Mouse (Mus musculus) thymus, postnatal 14 days (tissue): ENCODE measurements around the gene Hey2.
A peak's percentile ranks its signal among the peaks of the same experiment; 100 is the strongest.

Experiments
- DNase-seq: peaks from one replicate; pipeline ENCODE4 v3.0.0; 2021

Hey2 gene

GRCm38 (mm10) chr10:30842643-30843437 lies at the start of gene Hey2:
TSS of gene Hey2 (minus strand) at chr10:30842801.
- peak; percentile 95 for DNase-seq

- DNase-seq: no peak
Measured at GRCm38 (mm10) chr10:30883085-30883760, 40.6 kb upstream of the Hey2 start.

GRCm38 (mm10) chr10:30881109-30881508 lies 38.5 kb upstream of the Hey2 start:
- no peak for DNase-seq

DNA sequence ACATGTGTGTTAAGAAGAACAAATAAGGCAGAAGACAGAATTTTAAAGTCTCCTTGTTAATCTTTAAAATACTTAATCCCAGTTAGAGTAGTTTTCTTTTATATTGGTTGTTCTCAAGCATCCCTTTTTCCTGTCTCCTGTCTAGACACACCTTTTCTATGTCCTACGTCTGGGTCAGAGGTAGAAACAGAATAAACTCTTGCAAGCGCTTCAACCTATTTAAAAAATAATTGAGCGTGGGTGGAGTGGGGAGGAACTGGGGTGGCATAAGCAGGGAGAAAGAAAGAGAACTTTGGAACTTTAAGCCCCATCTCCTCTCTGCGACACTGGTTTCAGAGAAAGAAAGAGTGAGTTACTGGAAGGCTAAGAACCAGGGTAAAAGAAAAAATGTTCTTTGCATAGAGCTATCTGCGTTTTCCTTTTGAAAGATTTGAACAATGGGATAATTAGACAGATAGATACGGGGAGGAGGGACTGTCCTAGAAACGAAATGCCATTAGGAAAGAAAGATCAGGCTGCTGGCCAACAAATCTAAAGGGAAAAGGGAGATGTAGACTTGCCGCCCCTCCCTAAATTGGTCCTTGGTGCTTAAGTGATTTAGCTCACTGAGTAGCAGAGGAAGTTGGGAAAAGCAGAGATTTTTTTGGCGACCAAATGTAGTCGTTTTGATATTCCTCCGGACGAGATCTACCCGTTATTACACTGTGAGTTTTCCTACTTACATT lies 2.7 kb upstream of the Hey2 start:
- DNase-seq: no peak

DNA sequence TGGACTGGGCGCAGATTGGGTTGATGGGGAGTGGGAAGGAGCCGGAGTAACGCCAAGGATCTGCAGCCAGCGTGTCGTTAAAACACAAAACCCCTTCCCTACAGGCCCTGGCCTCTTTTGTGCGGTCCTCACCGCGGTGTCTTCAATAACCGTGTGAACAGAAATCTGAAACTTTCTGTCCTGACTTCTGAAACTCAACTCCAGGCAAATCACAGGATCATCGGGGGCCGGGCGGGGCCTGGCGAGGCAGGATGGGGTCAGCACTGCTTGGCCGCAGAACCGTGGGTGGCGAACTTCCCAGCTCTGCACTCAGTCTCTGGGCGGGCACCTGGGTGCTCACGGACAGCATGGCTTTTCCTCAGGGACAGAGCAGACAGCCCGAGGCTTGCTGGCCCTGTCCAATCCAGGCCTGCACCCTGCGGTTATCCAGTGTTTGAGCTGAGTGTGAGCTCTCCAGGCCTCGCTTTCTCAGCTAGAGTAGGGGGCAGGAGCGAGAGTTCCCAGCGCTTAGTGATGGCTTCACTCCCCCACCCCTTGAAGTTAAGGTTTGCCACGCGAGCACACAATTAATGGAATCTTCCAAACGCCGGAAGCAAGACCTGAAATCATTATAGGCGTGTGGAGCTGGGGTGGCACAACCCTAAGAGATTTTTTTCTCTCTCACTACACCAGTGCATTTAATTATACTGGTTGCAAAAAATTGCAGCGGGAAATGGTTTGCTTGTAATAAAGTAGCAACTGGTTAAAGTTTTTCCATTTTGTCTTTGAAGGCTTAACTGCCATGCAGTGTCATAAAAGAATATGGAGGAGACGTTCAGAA lies 1.8 kb upstream of the Hey2 start:
- DNase-seq: peak; percentile 6

GRCm38 (mm10) chr10:30843438-30844190 lies 1.0 kb upstream of the Hey2 start:
- DNase-seq: peak; percentile 6

- DNase-seq: no peak
Measured at GRCm38 (mm10) chr10:30842228-30842627, 373 bp downstream of the Hey2 start.

GRCm38 (mm10) chr10:30840824-30841223 lies 1.8 kb downstream of the Hey2 start:
- no peak for DNase-seq

DNA sequence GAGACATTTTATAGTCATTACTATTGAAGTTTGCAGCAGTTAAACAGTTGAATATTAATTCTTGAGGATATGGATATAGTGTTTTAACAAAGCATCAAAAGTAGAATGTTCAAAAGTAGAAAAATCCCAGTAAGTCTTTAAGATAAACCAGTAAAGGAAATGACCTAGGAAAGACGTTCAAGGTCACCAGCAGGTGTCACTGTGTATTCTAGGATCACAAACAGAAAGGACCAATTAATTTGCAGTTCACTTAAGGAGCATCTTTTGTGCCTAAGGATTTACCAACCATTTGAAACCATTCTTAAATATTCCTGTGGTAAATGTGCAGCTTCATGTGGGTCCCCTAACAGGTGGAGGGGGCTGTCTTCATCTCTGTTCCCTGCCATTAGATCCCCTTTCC lies 4.4 kb downstream of the Hey2 start:
- peak; percentile 6 for DNase-seq

- peak; percentile 16 for DNase-seq
Measured at GRCm38 (mm10) chr10:30825049-30825448, 17.6 kb downstream of the Hey2 start.

GRCm38 (mm10) chr10:30810967-30811293 lies 31.7 kb downstream of the Hey2 start:
- DNase-seq: peak; percentile 78

DNA sequence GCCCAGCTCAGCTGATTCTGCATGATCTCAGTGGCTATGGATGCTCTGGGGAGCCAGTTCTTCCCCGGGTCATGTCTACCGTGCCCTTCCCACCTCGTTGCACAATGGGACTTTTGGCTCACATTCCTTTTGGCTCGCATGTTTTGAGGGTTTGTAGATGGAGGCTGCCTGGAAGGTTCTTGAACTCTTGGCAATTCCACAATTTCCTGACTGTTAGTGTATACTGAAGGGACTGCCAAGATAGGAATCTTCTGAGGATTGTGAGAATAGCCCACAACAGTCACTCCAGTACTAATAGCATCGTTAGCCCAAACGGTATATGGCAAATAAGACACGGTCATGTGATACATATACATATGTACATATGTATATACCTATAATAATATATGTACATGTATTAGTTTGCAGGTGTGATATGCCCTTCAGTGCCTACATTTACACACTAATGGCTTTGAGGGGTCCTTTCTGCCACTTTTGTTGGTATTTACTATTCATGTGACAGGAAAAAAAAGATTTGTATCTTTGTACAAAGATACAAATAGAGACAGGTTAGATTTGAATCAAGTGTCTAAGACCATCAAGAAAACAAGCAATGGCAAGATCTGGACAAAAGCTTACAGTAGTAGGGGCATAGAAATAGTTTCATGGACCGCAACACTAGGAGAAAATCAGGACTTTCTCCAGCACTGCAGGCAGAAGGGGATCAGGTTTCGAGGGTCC lies 32.2 kb downstream of the Hey2 start:
- no peak for DNase-seq

- peak; percentile 6 for DNase-seq
Measured at GRCm38 (mm10) chr10:30803587-30804253, 38.9 kb downstream of the Hey2 start.

GRCm38 (mm10) chr10:30802681-30803586 lies 39.7 kb downstream of the Hey2 start, which contains the start of gene Ncoa7:
TSS of gene Ncoa7 (minus strand) at chr10:30803326.
- peak; percentile 82 for DNase-seq

DNA sequence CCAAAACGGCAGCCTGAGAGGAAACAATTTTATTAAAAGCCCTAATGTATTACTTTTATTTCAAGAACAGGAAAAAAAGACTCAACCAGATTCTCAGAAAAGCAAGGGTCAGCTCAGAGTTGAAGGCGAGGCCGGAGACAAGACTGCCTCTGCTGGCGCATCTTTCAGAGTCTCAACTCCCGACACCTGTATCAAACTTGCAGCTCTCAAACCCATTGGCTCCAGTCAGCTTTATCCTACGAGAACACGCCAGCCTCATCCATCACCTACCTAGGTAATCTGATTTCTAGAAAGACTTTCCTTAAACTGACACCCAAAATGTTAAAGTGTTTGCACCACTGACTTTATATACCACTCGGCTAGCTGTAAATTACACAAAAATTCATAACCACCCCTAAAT lies 40.6 kb downstream of the Hey2 start:
- DNase-seq: peak; percentile 11

DNA sequence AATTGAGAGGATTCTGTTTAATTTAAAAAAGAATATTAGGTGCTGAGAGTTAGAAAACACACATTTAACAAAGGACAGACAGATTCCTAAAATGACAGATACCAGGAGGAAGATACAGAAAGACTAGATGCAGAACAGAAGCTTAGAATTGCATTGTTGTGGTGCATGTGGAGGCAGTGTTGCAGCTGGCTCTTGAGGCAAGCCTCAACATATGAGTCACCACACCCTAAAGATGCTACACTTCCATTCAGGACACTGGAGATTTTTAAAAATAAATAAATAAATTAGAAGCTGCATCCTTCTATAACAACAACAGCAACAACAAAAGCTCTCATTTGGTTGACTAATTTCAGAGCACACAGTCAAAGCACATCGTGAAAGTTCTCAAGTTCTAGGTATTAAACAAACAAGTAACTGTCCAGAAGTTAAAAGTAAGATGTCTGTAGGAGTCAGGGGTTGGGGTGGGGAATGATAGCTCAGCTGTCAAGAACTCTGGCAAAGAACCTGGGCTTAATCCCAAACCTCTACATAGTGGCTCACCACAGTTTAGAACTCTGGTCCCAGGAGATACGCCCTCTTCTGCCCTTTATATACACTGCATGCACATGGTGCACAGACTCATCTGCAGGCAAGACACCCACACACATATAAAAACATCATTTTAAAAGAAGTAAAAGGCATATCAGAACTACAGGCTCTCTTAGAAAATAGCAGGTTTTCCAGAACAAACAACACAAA lies 42.7 kb downstream of the Hey2 start:
- DNase-seq: no peak

- DNase-seq: no peak
Measured at GRCm38 (mm10) chr10:30796469-30797261, 45.9 kb downstream of the Hey2 start.

GRCm38 (mm10) chr10:30791016-30791415 lies 51.6 kb downstream of the Hey2 start:
- no peak for DNase-seq
